Mouse (Mus musculus): Measurements from ENCODE around the gene Cdca3.
"Not testable (repeated sequence)": the region's sequence is repeated elsewhere in the genome, so short reads cannot be mapped to it uniquely, and the experiment has no call there.

DNA sequence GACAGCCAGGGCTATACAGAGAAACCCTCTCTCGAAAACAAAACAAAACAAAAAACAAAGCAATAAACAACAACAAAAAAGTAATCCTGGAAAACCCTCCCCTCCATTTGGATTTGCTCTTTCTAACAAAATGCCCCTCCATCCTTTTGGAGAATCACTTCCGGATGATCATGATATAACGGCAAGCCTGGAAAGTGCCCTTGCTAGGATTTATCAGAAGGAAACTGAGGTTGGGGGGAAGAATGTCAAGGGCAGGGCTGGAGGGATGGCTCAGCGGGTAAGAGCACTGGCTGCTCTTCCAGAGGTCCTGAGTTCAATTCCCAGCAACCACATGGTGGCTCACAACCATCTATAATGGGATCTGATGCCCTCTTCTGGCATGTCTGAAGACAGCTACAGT lies 25.7 kb upstream of the Cdca3 start:
- TF ChIP-seq EP300, CTCF (IDR thresholded peaks at IDR 0.05): not testable (repeated sequence)
